In the genomic region with DNA sequence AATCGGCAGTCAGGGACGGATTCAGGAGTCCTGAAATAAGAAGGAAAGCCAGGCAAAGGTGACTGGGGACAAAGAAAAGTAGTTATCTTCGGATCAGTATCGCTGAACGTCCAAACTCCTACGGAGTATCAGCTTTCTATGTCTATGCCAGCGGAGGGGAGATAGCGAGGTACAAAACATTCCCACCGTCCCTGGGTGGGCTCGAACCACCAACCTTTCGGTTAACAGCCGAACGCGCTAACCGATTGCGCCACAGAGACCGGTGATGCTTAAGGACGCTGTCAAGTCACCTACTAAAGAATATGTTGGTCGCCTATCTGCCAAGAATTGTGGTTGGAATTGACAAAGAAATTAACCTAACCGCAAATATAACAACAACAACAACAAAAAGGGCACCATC, we compare ENCODE assay signal across 8 mouse cellular contexts. TPM values are rescaled to one million over a fixed set of nuclear protein-coding genes. Genes with fewer than 3 reads are reported as not detected.
A peak's percentile ranks its signal among the peaks of the same experiment; 100 is the strongest.
DNase-seq lines count a peak whose midpoint lies in the region; ATAC-seq and TF ChIP-seq lines count a peak whose summit lies in the region.

No protein-coding gene starts in this region.

- H3K9ac ChIP-seq in heart, embryonic 13.5 days, result peak overlapping the region; percentile 78
- 0 out of 2 replicates have a peak overlapping the region, but pooled peaks have one; percentile 2 for H3K9ac ChIP-seq in kidney, postnatal 0 days (ENCODE audit: low read depth, low read length)
- peak overlapping the region; percentile 72 for H3K9ac ChIP-seq in liver, embryonic 12.5 days

- H3K9me3 ChIP-seq in heart, embryonic 13.5 days, result peaks cover 7% of the 10 kb centered on the region; the same call in 1 of the 2 replicates
- no peaks in the 10 kb centered on the region for H3K9me3 ChIP-seq in kidney, postnatal 0 days (replicated peaks; ENCODE audit: low read length)
- no peaks in the 10 kb centered on the region for H3K9me3 ChIP-seq in liver, embryonic 12.5 days (replicated peaks)

- H3ac ChIP-seq in C2C12 (ENCODE audit: control insufficient read depth, insufficient read length, low read depth), result peak overlapping the region; percentile 1

- no peaks in the 10 kb centered on the region for H3K79me2 ChIP-seq in C2C12 (ENCODE audit: control insufficient read depth, insufficient read depth)

- peaks cover 17% of the 10 kb centered on the region; the same call in 1 of the 2 replicates for H3K4me1 ChIP-seq in heart, embryonic 13.5 days
- no peaks in the 10 kb centered on the region for H3K4me1 ChIP-seq in kidney, postnatal 0 days (replicated peaks; ENCODE audit: insufficient read depth, low read length)
- peaks cover 55% of the 10 kb centered on the region for H3K4me1 ChIP-seq in liver, embryonic 12.5 days

- under 1% methylated on average over 20 of the region's 20 CpGs for WGBS in heart, embryonic 13.5 days
- WGBS in kidney, postnatal 0 days, result under 1% methylated on average over 20 of the region's 20 CpGs
- WGBS in liver, embryonic 12.5 days (ENCODE audit: insufficient replicate concordance), result under 1% methylated on average over 20 of the region's 20 CpGs

- H3K79me3 ChIP-seq in C2C12 (ENCODE audit: low read depth), result no peaks in the 10 kb centered on the region

- ATAC-seq in erythroid progenitor cell, adult 5-6 weeks (replicated peaks; ENCODE audit: low FRiP score, poor library complexity, severe bottlenecking), result peak; percentile 22; the same call in 1 of the 2 replicates
- peak; percentile 49; the same call in 1 of the 2 replicates for ATAC-seq in heart, embryonic 13.5 days (ENCODE audit: extremely low read depth, insufficient number of reproducible peaks, low FRiP score, low TSS enrichment)
- 0 out of 2 replicates have a peak, but pooled peaks have one; percentile 41 for ATAC-seq in kidney, postnatal 0 days (replicated peaks; ENCODE audit: low FRiP score, low read depth)
- ATAC-seq in liver, embryonic 12.5 days, result peak; percentile 73

- DNase-seq in brain, embryonic 18.5 days (ENCODE audit: low read depth, low spot score), result peak; percentile 65
- DNase-seq in kidney, postnatal 0 days (ENCODE audit: low spot score), result peak; percentile 76
- DNase-seq in naive thymus-derived CD4-positive, alpha-beta T cell, adult 2 months (ENCODE audit: low read depth), result peak; percentile 88
- DNase-seq in splenic B cell, adult 2 months (ENCODE audit: low read depth, low spot score), result peak; percentile 91

- H3K4me2 ChIP-seq in heart, embryonic 13.5 days, result peak overlapping the region; percentile 88
- peak overlapping the region; percentile 95 for H3K4me2 ChIP-seq in kidney, postnatal 0 days (ENCODE audit: low read length)
- peak overlapping the region; percentile 94 for H3K4me2 ChIP-seq in liver, embryonic 12.5 days

- TF ChIP-seq CTCF in C2C12 (IDR thresholded peaks at IDR 0.05; ENCODE audit: control insufficient read depth, insufficient read depth, insufficient read length), result no peak
- TF ChIP-seq CTCF in kidney, postnatal 0 days (IDR thresholded peaks at IDR 0.05; ENCODE audit: low read depth), result no peak

- H3K27me3 ChIP-seq in C2C12 (ENCODE audit: control insufficient read depth, insufficient read depth, insufficient read length), result no peaks in the 10 kb centered on the region
- H3K27me3 ChIP-seq in heart, embryonic 13.5 days (replicated peaks), result peaks cover 57% of the 10 kb centered on the region
- H3K27me3 ChIP-seq in kidney, postnatal 0 days (ENCODE audit: insufficient read depth, low read length), result peaks cover 4% of the 10 kb centered on the region; the same call in 1 of the 2 replicates
- H3K27me3 ChIP-seq in liver, embryonic 12.5 days (replicated peaks), result peaks cover 32% of the 10 kb centered on the region; the same call in 1 of the 2 replicates
- no peaks in the 10 kb centered on the region; the same call in 1 of the 2 replicates for H3K27me3 ChIP-seq in splenic B cell, adult 2 months (ENCODE audit: control insufficient read depth, insufficient read depth, low read length, poor library complexity, severe bottlenecking)

- H3K36me3 ChIP-seq in C2C12 (ENCODE audit: control insufficient read depth, insufficient read depth), result no peaks in the 10 kb centered on the region
- no peaks in the 10 kb centered on the region for H3K36me3 ChIP-seq in heart, embryonic 13.5 days
- H3K36me3 ChIP-seq in kidney, postnatal 0 days (ENCODE audit: insufficient read depth, low read length), result no peaks in the 10 kb centered on the region
- no peaks in the 10 kb centered on the region for H3K36me3 ChIP-seq in liver, embryonic 12.5 days
- no peaks in the 10 kb centered on the region for H3K36me3 ChIP-seq in splenic B cell, adult 2 months (ENCODE audit: control insufficient read depth, insufficient read depth, low read length, poor library complexity, severe bottlenecking)

- peak overlapping the region; percentile 27 for H3K4me3 ChIP-seq in C2C12 (ENCODE audit: insufficient read depth, poor library complexity, severe bottlenecking)
- H3K4me3 ChIP-seq in heart, embryonic 13.5 days, result peak overlapping the region; percentile 59
- peak overlapping the region; percentile 42 for H3K4me3 ChIP-seq in kidney, postnatal 0 days (replicated peaks; ENCODE audit: low read depth, low read length)
- H3K4me3 ChIP-seq in liver, embryonic 12.5 days, result peak overlapping the region; percentile 67

- no peak overlapping the region for H3K27ac ChIP-seq in heart, embryonic 13.5 days (replicated peaks)
- H3K27ac ChIP-seq in kidney, postnatal 0 days, result no peak overlapping the region
- H3K27ac ChIP-seq in liver, embryonic 12.5 days, result no peak overlapping the region

TF ChIP-seq in C2C12, 6 proteins besides CTCF, POLR2A, EP300 and RAD21:
- no peak for TF ChIP-seq MYOG (IDR thresholded peaks at IDR 0.05; ENCODE audit: control insufficient read depth, extremely low read depth, insufficient read length)
- peak; percentile 48 for TF ChIP-seq CEBPB (IDR thresholded peaks at IDR 0.05; ENCODE audit: low read depth)

RNA-seq across cellular contexts. Expression of a gene that starts 15.0 kb away (rescaled TPM):
- polyA plus RNA-seq in C2C12 (2012; fragmentation: generic; extraction: Trizol), result 1.0 TPM
- 12.2 and 20.2 TPM in 2 replicates for total RNA-seq in erythroid progenitor cell, adult 5-6 weeks (2015; ENCODE audit: low replicate concordance)
- total RNA-seq in erythroid progenitor cell, adult 5-6 weeks (2017; ENCODE audit: low replicate concordance), result 7.3 and 7.6 TPM in 2 replicates
- polyA plus RNA-seq in heart, embryonic 13.5 days (2015; fragmentation: Nextera tagmentation; extraction: Ambion mirVana), result 0.37 and 0.85 TPM in 2 replicates
- 2.0 and 2.3 TPM in 2 replicates for polyA plus RNA-seq in kidney, postnatal 0 days (2015; fragmentation: Nextera tagmentation; extraction: Ambion mirVana)
- 1.3 and 2.0 TPM in 2 replicates for polyA plus RNA-seq in liver, embryonic 12.5 days (2016; fragmentation: Nextera tagmentation; extraction: Ambion mirVana)

RNA-seq across cellular contexts. Expression of a gene that starts 31.0 kb away (rescaled TPM):
- not detected for polyA plus RNA-seq in C2C12 (2012; fragmentation: generic; extraction: Trizol)
- 78.6 and 80.1 TPM in 2 replicates for total RNA-seq in erythroid progenitor cell, adult 5-6 weeks (2015; ENCODE audit: low replicate concordance)
- total RNA-seq in erythroid progenitor cell, adult 5-6 weeks (2017; ENCODE audit: low replicate concordance), result 29.8 and 53.5 TPM in 2 replicates
- 6.9 and 9.1 TPM in 2 replicates for polyA plus RNA-seq in heart, embryonic 13.5 days (2015; fragmentation: Nextera tagmentation; extraction: Ambion mirVana)
- 12.1 and 13.2 TPM in 2 replicates for polyA plus RNA-seq in kidney, postnatal 0 days (2015; fragmentation: Nextera tagmentation; extraction: Ambion mirVana)
- polyA plus RNA-seq in liver, embryonic 12.5 days (2016; fragmentation: Nextera tagmentation; extraction: Ambion mirVana), result 16.1 and 17.0 TPM in 2 replicates

RNA-seq across cellular contexts. Expression of a gene that starts 57.4 kb away (rescaled TPM):
- 0.06 TPM for polyA plus RNA-seq in C2C12 (2012; fragmentation: generic; extraction: Trizol)
- 29.2 and 34.8 TPM in 2 replicates for total RNA-seq in erythroid progenitor cell, adult 5-6 weeks (2015; ENCODE audit: low replicate concordance)
- 5.0 and 32.1 TPM in 2 replicates for total RNA-seq in erythroid progenitor cell, adult 5-6 weeks (2017; ENCODE audit: low replicate concordance)
- polyA plus RNA-seq in heart, embryonic 13.5 days (2015; fragmentation: Nextera tagmentation; extraction: Ambion mirVana), result 0.27 and 0.76 TPM in 2 replicates
- 6.4 and 8.0 TPM in 2 replicates for polyA plus RNA-seq in kidney, postnatal 0 days (2015; fragmentation: Nextera tagmentation; extraction: Ambion mirVana)
- polyA plus RNA-seq in liver, embryonic 12.5 days (2016; fragmentation: Nextera tagmentation; extraction: Ambion mirVana), result 1.7 and 1.9 TPM in 2 replicates

Comparison
In these comparisons a context has a peak if more than half of its experiments do, and no peak if none do; other contexts are left out.
1. ATAC-seq: peak in every context shown above with its lines; median percentile 73 in liver, embryonic 12.5 days; 49 in heart, embryonic 13.5 days; 41 in kidney, postnatal 0 days; 22 in erythroid progenitor cell, adult 5-6 weeks.
2. H3K9ac ChIP-seq: peak in every context shown above with its lines; median percentile 78 in heart, embryonic 13.5 days; 72 in liver, embryonic 12.5 days; 2 in kidney, postnatal 0 days.